Mouse (Mus musculus): ENCODE data around the gene Shroom3. TPM values are rescaled to one million over a fixed set of nuclear protein-coding genes. Genes with fewer than 3 reads are reported as not detected.
A peak's percentile ranks its signal among the peaks of the same experiment; 100 is the strongest.

The Shroom3 gene
- total RNA-seq, 2 experiments from 2014 or later: 3.3 to 3.4 TPM

- intact Hi-C loops (cut with DNase I): no loop called here
- DNase-seq (ENCODE audit: low spot score in 2 of 2): no peak
Measured at GRCm38 (mm10) chr5:92982673-92983072, 299.4 kb downstream of the Shroom3 start.

DNA sequence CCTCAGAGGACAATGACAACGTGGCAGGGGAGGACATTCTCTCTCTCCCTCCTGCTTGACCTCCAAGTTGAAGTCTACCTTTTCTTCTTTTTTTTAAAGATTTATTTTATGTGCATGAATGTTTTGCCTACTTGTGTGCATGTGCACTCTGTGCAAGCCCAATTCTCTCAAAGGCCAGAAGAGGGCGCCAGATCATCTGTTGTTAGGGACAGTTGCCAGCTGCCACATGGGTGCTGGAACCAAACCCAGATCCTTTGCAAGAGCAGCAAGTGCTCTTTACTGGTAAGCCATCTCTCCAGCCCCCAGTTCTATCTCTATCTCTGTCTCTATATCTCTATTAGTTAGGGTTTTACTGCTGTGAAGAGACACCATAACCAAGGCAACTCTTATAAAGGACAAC lies 300.7 kb downstream of the Shroom3 start:
- no peak for DNase-seq (ENCODE audit: low spot score in 2 of 2)
- intact Hi-C loops (cut with DNase I): no loop called here

- DNase-seq (ENCODE audit: low spot score in 2 of 2): no peak
- intact Hi-C loops (cut with DNase I): no loop called here
Measured at GRCm38 (mm10) chr5:92984692-92985091, 301.5 kb downstream of the Shroom3 start.

- intact Hi-C loops (cut with DNase I): no loop called here
- DNase-seq (ENCODE audit: low spot score in 2 of 2): no peak
Measured at GRCm38 (mm10) chr5:92985391-92985790, 302.2 kb downstream of the Shroom3 start.

DNA sequence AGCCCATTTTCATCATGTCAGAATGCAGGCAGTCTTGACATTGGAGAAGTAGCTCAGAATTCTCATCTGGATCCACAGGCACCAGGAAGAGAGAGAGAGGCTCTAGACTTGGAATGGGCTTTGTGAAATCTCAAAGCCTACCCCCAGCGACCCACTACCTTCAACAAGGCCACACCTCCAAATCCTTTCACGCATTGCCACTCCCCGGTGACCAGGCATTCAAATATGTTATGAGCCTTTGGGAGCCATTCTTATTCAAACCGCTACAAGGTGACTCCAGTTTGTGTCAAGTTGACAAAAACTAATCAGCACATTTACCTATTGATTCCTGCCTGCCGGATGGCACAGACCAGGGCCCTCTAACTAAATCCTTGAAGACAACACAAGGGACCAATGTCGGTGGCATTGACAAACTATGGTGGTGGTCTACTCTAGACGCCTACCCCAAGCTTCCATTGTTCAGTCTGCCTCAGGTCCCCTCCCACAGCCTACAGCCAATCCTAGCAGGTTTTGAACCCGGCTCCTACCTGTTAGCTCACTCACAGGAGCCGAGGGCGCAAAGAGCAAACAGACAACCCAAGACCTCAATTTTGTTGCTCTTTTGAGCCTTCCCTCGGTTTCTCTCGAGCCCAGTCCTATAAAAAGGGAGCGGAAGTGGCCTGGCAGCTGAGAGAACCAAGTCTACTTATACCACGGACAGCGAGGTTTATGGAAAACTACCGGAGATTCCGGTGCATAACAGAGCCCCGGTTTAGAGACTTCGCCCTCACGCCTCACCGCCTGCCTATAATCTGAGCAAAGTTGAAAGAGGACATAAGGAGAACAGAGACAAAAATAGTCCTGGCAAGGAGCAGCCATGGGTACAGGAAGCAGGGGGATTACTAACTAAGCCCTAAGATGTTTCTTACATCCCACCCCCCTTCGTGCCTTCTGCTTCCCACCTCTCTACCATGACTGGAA lies 303.7 kb downstream of the Shroom3 start:
- DNase-seq (ENCODE audit: low spot score in 2 of 2): no peak
- intact Hi-C loops (cut with DNase I): no loop called here

DNA sequence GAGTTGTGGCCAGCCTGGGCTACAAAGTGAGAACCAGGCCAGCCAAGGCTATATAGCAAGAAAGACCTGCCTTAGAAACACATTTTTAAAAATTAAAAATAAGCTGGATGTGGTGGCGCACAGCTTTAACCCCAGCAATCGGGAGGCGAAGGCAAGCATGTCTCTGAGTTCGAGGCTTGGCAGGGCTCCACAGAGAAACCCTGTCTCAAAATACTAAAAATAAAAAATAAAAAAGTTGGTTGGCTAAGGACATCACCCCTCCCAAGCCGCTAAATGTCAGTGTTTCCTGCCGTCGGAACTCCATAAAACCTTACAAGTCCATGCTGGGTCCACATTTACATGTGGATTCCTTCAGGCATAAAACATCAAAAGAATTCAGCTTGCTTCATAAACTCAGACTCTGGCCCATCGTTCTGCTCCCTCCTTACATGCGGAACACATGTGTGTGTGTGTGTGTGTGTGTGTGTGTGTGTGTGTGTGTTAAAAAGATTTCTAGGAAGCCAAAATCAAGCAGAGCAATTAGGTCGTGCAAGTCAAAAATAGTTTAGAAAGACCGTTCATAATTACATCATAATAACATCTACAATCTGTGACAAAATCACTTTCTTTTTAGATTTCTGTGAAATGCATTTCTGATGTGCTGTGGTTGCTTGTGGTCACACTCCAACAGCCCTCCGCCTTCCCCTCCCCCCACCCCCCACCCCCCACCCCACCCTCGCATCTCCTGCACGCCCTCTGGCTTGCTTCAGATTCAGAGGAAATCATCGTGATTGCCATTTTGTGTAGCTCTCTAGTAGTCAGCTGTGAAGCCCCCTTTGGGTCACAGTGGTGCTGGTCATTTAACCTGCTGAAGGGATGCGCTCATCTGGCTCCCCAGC lies 304.9 kb downstream of the Shroom3 start:
- no peak for DNase-seq (ENCODE audit: low spot score in 2 of 2)
- intact Hi-C loops (cut with DNase I): no loop called here

GRCm38 (mm10) chr5:92988769-92989356 lies 305.6 kb downstream of the Shroom3 start:
- no peak for DNase-seq (ENCODE audit: low spot score in 2 of 2)
- intact Hi-C loops (cut with DNase I): no loop called here

GRCm38 (mm10) chr5:92992106-92992505 lies 308.9 kb downstream of the Shroom3 start:
- no peak for DNase-seq (ENCODE audit: low spot score in 2 of 2)
- intact Hi-C loops (cut with DNase I): no loop called here

DNA sequence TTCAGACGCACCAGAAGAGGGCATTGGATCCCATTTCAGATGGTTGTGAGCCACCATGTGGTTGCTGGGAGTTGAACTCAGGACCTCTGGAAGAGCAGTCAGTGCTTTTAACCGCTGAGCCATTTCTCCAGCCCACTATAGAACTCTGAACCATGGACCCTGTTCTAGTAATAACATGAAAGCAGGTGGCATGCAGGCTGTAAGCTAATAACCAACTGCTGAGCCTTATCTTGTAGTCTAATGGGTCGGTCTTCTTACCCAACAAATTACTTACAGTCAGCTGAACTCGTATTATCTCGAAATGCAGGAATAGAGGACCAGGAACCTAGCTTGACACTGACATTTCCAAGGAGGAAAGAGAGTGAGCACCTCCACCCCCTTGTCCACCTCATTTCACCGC lies 311.1 kb downstream of the Shroom3 start:
- no peak for DNase-seq (ENCODE audit: low spot score in 2 of 2)
- intact Hi-C loops (cut with DNase I): no loop called here

DNA sequence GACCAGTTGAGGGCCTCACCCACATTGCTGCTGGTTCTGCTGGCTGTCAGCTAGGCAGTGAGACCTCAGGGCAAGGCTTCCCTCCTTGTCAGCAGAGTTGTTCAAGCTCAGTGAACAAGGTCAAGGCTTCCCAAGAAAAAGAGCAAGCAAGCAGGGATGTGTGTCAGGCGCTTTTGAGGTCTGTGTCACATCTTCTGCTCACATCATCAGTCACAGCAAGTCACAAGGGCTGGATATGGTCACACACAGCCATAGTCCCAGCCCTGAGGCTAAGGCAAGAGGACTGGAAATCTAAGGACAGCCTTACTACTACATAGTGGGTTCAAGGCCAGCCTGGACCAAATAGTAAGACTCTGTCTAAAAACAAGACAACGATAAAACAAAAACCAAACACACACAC lies 311.6 kb downstream of the Shroom3 start:
- intact Hi-C loops (cut with DNase I): loop anchor here (5.0 kb wide), 1 partner anchor 167 kb away; no protein-coding TSS in a partner anchor

DNA sequence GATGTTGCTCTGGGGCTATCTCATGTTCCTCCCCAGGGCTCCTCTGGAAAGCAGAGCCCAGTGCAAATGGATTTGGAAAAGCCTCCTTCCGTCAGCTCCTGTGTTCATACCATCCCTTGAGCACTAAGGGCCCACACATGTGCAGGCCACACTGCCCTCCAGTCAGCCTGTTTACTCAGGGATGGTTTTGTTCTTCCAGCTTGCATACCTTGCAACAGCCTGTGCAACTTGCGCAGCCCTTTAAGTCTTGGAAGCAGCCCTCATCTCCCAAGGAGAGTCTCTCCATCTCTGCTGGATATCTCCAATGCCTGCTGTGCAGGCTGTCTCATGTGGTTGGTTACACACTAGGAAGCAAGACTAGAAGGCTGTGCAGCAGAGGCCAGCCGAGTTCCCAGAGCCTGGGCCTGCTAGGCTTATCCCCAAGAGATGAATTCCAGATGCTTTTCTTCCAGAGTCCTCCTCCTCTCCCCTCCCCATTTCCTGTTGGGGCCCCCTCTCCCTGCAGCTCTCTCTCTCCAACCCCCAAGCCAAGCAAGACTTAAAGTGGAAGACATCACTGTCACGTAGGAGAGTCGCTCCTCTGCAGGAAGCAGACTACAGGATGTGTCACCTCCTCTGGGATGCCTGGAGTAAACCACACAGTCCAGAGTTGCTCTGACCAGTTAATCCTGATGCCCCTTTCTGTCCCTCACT lies 314.3 kb downstream of the Shroom3 start:
- no peak for DNase-seq (ENCODE audit: low spot score in 2 of 2)

More for the DNA sequence above, 311.6 kb downstream of the Shroom3 start:
- DNase-seq (ENCODE audit: low spot score in 2 of 2): no peak

GRCm38 (mm10) chr5:92998494-92999016 lies 315.3 kb downstream of the Shroom3 start:
- intact Hi-C loops (cut with DNase I): loop anchor here (5.0 kb wide), 1 partner anchor 164 kb away; no protein-coding TSS in a partner anchor
- no peak for DNase-seq (ENCODE audit: low spot score in 2 of 2)

More for the DNA sequence above, 314.3 kb downstream of the Shroom3 start:
- intact Hi-C loops (cut with DNase I): loop anchor here (5.0 kb wide), 1 partner anchor 165 kb away; no protein-coding TSS in a partner anchor

- intact Hi-C loops (cut with DNase I): loop anchor here (2.0 to 10.0 kb wide), 2 partner anchors 47 to 135 kb away; no protein-coding TSS in a partner anchor
- DNase-seq (ENCODE audit: low spot score in 2 of 2): no peak
Measured at GRCm38 (mm10) chr5:93000060-93000459, 316.8 kb downstream of the Shroom3 start.

- peak; percentile 77 to 82 for DNase-seq (ENCODE audit: low spot score in 2 of 2)
- intact Hi-C loops (cut with DNase I): loop anchor here (2.0 to 10.0 kb wide), 2 partner anchors 46 to 134 kb away; no protein-coding TSS in a partner anchor
Measured at GRCm38 (mm10) chr5:93000774-93001757, 317.8 kb downstream of the Shroom3 start.

DNA sequence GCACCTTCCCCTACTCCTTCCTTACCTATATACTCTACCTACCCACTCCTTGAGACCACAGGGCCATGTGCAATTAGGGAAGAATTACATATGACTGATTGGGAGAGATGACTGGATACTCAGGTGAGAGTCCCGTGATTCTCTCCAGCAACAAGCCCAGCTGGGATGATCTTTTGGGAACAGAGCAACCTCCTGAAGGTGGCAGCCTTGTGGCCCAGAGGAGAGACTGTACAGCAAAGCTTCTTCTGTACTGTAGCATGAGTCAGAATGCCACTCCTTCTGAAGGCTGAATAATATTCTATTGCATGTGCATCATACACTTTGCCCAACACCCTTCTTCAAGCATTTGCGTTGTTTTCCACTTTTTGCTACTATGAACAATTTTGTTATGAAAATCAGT lies 319.4 kb downstream of the Shroom3 start:
- no peak for DNase-seq (ENCODE audit: low spot score in 2 of 2)
- intact Hi-C loops (cut with DNase I): loop anchor here (10.0 kb wide), 1 partner anchor 132 kb away; no protein-coding TSS in a partner anchor

- DNase-seq (ENCODE audit: low spot score in 2 of 2): peak; percentile 47 to 67
- intact Hi-C loops (cut with DNase I): loop anchor here (10.0 kb wide), 1 partner anchor 129 kb away; no protein-coding TSS in a partner anchor
Measured at GRCm38 (mm10) chr5:93005229-93005814, 322.1 kb downstream of the Shroom3 start.

DNA sequence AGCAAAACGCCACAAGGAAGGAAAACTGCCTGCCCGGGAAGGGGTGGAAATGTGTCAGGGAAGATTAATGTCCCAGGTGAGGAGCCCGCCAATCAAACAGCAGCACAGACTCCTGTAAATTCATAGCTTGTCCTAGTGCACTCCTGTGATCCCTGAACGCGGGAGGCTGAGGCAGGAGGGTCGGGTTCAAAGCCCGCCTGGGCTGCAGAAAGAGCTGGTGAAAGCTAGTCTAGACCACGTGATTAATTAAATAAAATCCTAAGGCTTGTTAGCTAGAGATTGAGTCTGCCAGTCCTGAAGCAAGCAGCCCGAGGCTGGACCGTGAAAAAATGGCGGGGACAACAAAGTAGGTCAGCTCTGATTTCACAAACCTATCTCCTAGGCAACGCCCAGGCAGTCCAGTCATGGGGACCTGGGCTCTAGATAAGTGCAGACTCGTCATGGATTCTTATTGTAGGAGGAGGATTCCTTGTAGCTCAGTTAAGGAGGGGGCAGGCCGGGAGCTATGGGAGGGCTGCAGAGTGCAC lies 322.6 kb downstream of the Shroom3 start:
- DNase-seq (ENCODE audit: low spot score in 2 of 2): peak; percentile 53 to 56
- intact Hi-C loops (cut with DNase I): loop anchor here (2.0 to 10.0 kb wide), 2 partner anchors 87 to 129 kb away; partner anchors contain the start of gene Sept11

All from left cerebral cortex, postnatal 36 days (tissue).